Mouse (Mus musculus) embryonic stem cell, embryonic (primary cell): ENCODE results near the gene Tvp23b.

ENCODE experiments used
- CTCF ChIA-PET, 4 experiments: fragments of 300-600 bp in 2 of 4; fragments of 350-600 bp in 2 of 4; sonication (Branson Sonifier 250); formaldehyde crosslinking; loops; one replicate each; lab custom pipeline; 2022; ENCODE audit warnings: inconsistent platforms in 2 of 4; lab: Charles Lee
- POLR2A ChIA-PET, 4 experiments: fragments of 300-600 bp in 2 of 4; fragments of 350-600 bp in 2 of 4; sonication (Branson Sonifier 250); formaldehyde crosslinking; loops; one replicate each; lab custom pipeline; 2022; ENCODE audit warnings: antibody characterized with exemption in 4 of 4, inconsistent platforms in 1 of 4; lab: Charles Lee

Tvp23b gene

GRCm38 (mm10) chr11:62955186-62955585, 75.9 kb downstream of the Tvp23b start:
- ChIA-PET POLR2A (interaction anchor here in 2 of 4 experiments (1.2 to 1.4 kb wide), 2 partner anchors 25 to 342 kb away, joined by 3 read pairs; no protein-coding TSS in a partner anchor), CTCF (interaction anchor here in 1 of 4 experiments (0.7 kb wide), 1 partner anchor 342 kb away, joined by 4 read pairs; no protein-coding TSS in a partner anchor)

- ChIA-PET CTCF (interaction anchor here in 1 of 4 experiments (0.7 kb wide), 1 partner anchor 342 kb away, joined by 4 read pairs; no protein-coding TSS in a partner anchor), POLR2A (interaction anchor here in 2 of 4 experiments (0.6 to 1.2 kb wide), 2 partner anchors 26 to 81 kb away, joined by 3 to 5 read pairs; no protein-coding TSS in a partner anchor)
These were observed 76.5 kb downstream of the Tvp23b start for GRCm38 (mm10) chr11:62955776-62956175.

DNA sequence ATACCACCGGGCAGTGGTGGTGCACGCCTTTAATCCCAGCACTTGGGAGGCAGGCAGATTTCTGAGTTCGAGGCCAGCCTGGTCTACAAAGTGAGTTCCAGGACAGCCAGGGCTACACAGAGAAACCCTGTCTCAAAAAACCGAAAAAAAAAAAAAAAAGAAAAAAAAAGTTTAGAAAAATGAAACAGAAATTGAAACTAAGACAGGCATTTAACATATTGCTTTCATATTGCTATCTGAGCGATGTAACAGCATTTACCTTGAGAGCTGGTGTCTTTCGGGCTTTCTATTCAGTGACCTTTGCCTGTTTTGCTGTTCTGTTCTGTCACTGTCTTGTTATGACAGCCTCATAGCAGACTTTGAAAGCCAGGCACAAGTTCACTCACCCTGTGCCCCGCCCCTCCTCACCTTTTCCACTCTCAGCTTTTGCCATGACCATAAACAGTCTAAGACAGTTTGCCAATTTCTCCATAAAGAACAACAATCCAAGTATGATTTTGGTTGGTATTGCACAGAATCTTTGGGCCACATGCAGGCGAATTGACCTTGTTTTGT, 78.4 kb downstream of the Tvp23b start:
- POLR2A ChIA-PET = no interaction called here
- CTCF ChIA-PET = no interaction called here

DNA sequence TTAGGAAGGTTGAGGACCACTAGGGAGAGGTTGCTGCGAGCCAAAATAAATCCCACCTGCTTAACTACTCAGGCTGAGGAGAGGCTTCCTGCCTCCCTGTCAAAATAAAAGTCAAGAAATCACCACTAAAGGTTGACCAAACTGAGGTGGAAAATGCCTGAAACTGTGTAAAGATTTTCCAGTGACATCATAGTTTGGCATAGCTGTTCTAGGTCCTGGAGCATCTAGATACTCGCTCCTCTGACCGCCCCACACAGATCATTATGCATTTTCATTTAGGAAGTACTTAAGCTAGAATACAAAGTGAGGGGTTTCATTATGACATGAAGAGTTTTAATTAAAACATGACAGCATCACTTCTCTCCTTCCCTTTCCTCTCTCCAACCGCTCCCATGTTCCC, 84.0 kb downstream of the Tvp23b start:
- ChIA-PET POLR2A (no interaction called here), CTCF (no interaction called here)

DNA sequence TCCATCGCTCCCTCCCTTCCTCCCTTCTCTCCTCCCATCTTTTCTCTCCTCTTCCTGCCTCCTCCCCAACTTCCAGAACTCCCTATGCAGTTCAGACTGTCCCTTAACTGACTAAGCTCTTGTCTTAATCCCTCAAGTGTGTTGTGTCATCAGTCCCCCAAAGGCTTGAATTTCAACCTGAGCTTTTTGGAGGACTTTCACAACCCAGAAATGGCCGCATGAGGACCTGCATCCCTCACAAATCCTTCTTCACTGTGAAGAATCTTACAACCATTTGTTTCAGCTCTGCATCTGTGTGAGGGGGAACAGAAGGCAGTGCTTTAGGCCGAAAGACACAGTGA, 87.1 kb downstream of the Tvp23b start:
- POLR2A ChIA-PET = interaction anchor here in 3 of 4 experiments (0.6 to 1.6 kb wide), 7 partner anchors 10 to 1519 kb away, joined by 3 to 4 read pairs (median 3); partner anchors contain the start of gene Tvp23b (in 1 of the 3)
- CTCF ChIA-PET = interaction anchor here (0.6 to 1.4 kb wide), 6 partner anchors 31 to 879 kb away, joined by 3 to 12 read pairs (median 4); no protein-coding TSS in a partner anchor
